In genomic region chr3:63412220-63412937, GRCm38 (mm10) we compare ENCODE assay signal across 15 mouse cellular contexts.
A peak's percentile ranks its signal among the peaks of the same experiment; 100 is the strongest.
DNase-seq lines count a peak whose midpoint lies in the region; ATAC-seq lines count a peak whose summit lies in the region.
"Had no signal": no experiment of that assay in that cellular context is flagged by ENCODE, and none has a peak within 500 bp of the region (broad histone marks: within the 10 kb centered on the region; RNA-seq: fewer than 3 reads in every experiment).

No protein-coding gene starts in this region.

- H3K27me3 ChIP-seq in kidney, embryonic 16.5 days (ENCODE audit: insufficient read depth, low read length), result no peaks in the 10 kb centered on the region
- H3K27me3 ChIP-seq in intestine, embryonic 16.5 days (replicated peaks; ENCODE audit: control insufficient read depth, insufficient read depth, low read length), result no peaks in the 10 kb centered on the region
- H3K27me3 ChIP-seq: embryonic facial prominence, embryonic 15.5 days; heart, embryonic 15.5 days had no signal

- ATAC-seq in kidney, embryonic 16.5 days (ENCODE audit: low FRiP score, low TSS enrichment), result peak; percentile 78; the same call in 1 of the 2 replicates
- peak; percentile 92 for ATAC-seq in intestine, embryonic 16.5 days
- ATAC-seq: forebrain, postnatal 0 days; midbrain, embryonic 16.5 days had no signal

- DNase-seq in kidney, adult 11 months, result no peak
- DNase-seq in NIH3T3 (ENCODE audit: low read depth), result peak; percentile 66
- DNase-seq in embryo, embryonic 9.5 days (ENCODE audit: extremely low spot score), result peak; percentile 42
- DNase-seq in thymus, postnatal 36 days, result no peak
- DNase-seq in thymus, postnatal 14 days, result no peak
- DNase-seq in layer of hippocampus, postnatal 25 days (ENCODE audit: extremely low spot score in 1 of 2, low spot score in 1 of 2), result no peak
- DNase-seq: cerebellum, adult 2 months; forebrain, postnatal 0 days; lung, adult 18-20 months had no signal

- no peaks in the 10 kb centered on the region for H3K36me3 ChIP-seq in kidney, embryonic 16.5 days (ENCODE audit: insufficient read depth, low read length)
- no peaks in the 10 kb centered on the region for H3K36me3 ChIP-seq in intestine, embryonic 16.5 days (ENCODE audit: control insufficient read depth, insufficient read depth, low read length)
- H3K36me3 ChIP-seq: embryonic facial prominence, embryonic 15.5 days; heart, embryonic 15.5 days had no signal

- H3K9me3 ChIP-seq in kidney, embryonic 16.5 days (ENCODE audit: low read length), result no peaks in the 10 kb centered on the region
- H3K9me3 ChIP-seq in intestine, embryonic 16.5 days (ENCODE audit: control insufficient read depth, low read length), result no peaks in the 10 kb centered on the region
- H3K9me3 ChIP-seq: embryonic facial prominence, embryonic 15.5 days; heart, embryonic 15.5 days had no signal

- H3K4me1 ChIP-seq in kidney, embryonic 16.5 days (ENCODE audit: insufficient read depth, low read length), result peaks cover 15% of the 10 kb centered on the region
- peaks cover 4% of the 10 kb centered on the region; the same call in 1 of the 2 replicates for H3K4me1 ChIP-seq in intestine, embryonic 16.5 days (ENCODE audit: control insufficient read depth, insufficient read depth, low read length)
- H3K4me1 ChIP-seq: heart, embryonic 15.5 days had no signal

- WGBS in kidney, embryonic 16.5 days, result 32% methylated on average over 6 of the region's 6 CpGs
- 55% methylated on average over 6 of the region's 6 CpGs for WGBS in intestine, embryonic 16.5 days

- peak overlapping the region; percentile 88 for H3K27ac ChIP-seq in kidney, embryonic 16.5 days (ENCODE audit: low read length)
- no peak overlapping the region for H3K27ac ChIP-seq in intestine, embryonic 16.5 days (ENCODE audit: low read length)
- H3K27ac ChIP-seq: heart, embryonic 15.5 days; hindbrain, embryonic 14.5 days had no signal

- H3K4me2 ChIP-seq in kidney, embryonic 16.5 days (replicated peaks; ENCODE audit: low read depth, low read length), result 0 out of 2 replicates have a peak overlapping the region, but pooled peaks have one; percentile 7
- no peak overlapping the region for H3K4me2 ChIP-seq in intestine, embryonic 16.5 days (ENCODE audit: low read depth, low read length)
- H3K4me2 ChIP-seq: embryonic facial prominence, embryonic 15.5 days; heart, embryonic 15.5 days; hindbrain, embryonic 14.5 days had no signal

- H3K4me3 ChIP-seq in kidney, embryonic 16.5 days (ENCODE audit: low read length), result no peak overlapping the region
- no peak overlapping the region for H3K4me3 ChIP-seq in intestine, embryonic 16.5 days (ENCODE audit: low read length)
- H3K4me3 ChIP-seq: embryonic facial prominence, embryonic 15.5 days; heart, embryonic 15.5 days had no signal

- no peak overlapping the region for H3K9ac ChIP-seq in kidney, embryonic 16.5 days (replicated peaks; ENCODE audit: low read length)
- no peak overlapping the region for H3K9ac ChIP-seq in intestine, embryonic 16.5 days (ENCODE audit: low read depth, low read length)
- H3K9ac ChIP-seq: embryonic facial prominence, embryonic 15.5 days; forebrain, postnatal 0 days; heart, embryonic 15.5 days; hindbrain, embryonic 14.5 days had no signal

Comparison
In these comparisons a context has a peak if more than half of its experiments do, and no peak if none do; other contexts are left out.
1. DNase-seq: peak in NIH3T3 (single experiment) and embryo, embryonic 9.5 days (single experiment); none in kidney, adult 11 months (single experiment), thymus, postnatal 36 days (0 of 2), thymus, postnatal 14 days (single experiment) and layer of hippocampus, postnatal 25 days (0 of 2).